Mouse (Mus musculus): ENCODE measurements around the gene Pa2g4. TPM values are rescaled to one million over a fixed set of nuclear protein-coding genes. Genes with fewer than 3 reads are reported as not detected.

Gene Pa2g4
- polyA plus RNA-seq, 1 experiment from 2014 or later: 85.1 TPM

DNA sequence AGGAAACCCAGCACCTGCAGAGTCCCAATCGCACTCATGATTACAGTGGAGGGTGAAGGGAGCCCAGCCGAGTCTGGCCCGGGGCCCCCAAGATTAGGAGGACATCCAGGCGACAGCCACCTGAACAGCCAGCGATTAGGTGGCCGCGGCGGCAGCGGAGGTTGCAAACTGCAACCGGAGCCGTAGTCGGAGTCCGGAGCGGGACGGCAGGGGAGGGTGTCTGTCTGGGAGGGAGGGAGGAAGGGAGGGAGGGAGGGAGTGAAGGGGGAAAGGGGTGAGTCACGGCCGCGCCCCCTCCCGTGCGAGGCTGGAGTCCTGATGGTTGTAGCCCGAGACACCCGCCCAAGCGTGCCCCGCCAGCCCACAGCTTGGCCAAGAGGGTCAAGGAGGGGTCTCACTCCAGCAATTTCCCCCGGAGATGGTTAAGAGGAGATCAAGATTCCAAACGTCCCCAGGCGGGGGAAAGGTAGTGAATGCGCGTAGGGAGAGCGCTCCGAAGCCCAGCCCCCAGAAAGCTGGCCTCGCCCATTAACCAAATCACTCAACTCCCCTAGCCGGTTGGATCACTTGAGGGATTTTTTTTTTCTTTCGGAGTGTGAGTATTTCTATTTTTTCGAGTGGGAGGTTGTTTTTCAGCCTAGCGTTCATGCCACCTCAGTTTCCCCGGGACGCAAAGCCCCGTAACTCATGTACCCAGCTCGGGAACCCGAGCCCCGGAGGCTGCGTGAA, 23.8 kb upstream of the Pa2g4 start, which contains the start of gene Erbb3:
Gene Erbb3, minus strand, starts transcription at position 189 of the 729 bp plus-strand sequence.
- TF ChIP-seq EP300 (IDR thresholded peaks at IDR 0.05; ENCODE audit: low read depth) (no peak), CTCF (IDR thresholded peaks at IDR 0.05; ENCODE audit: low read depth) (no peak)
- peaks cover 4% of the 10 kb centered on the region; the same call in 1 of the 2 replicates for H3K4me1 ChIP-seq (ENCODE audit: insufficient read depth)
- H3K27me3 ChIP-seq (ENCODE audit: insufficient read depth, low read length): peaks cover 40% of the 10 kb centered on the region
- WGBS (ENCODE audit: insufficient replicate concordance): under 1% methylated on average over 42 of the region's 43 CpGs
- peak within 1 kb of the TSS; percentile 67 for H3K9ac ChIP-seq (replicated peaks)
- H3K27ac ChIP-seq (ENCODE audit: low read depth): peak within 1 kb of the TSS; percentile 93
- H3K4me2 ChIP-seq (ENCODE audit: low read depth, low read length): peak within 1 kb of the TSS; percentile 96
- DNase-seq (peak; percentile 76), ATAC-seq (peak; percentile 76)
- no peaks in the 10 kb centered on the region for H3K9me3 ChIP-seq (ENCODE audit: low read length)
- H3K36me3 ChIP-seq (replicated peaks; ENCODE audit: insufficient read depth, low read length): no peaks in the 10 kb centered on the region
- peak within 1 kb of the TSS; percentile 79 for H3K4me3 ChIP-seq (ENCODE audit: low read depth, low read length)

DNA sequence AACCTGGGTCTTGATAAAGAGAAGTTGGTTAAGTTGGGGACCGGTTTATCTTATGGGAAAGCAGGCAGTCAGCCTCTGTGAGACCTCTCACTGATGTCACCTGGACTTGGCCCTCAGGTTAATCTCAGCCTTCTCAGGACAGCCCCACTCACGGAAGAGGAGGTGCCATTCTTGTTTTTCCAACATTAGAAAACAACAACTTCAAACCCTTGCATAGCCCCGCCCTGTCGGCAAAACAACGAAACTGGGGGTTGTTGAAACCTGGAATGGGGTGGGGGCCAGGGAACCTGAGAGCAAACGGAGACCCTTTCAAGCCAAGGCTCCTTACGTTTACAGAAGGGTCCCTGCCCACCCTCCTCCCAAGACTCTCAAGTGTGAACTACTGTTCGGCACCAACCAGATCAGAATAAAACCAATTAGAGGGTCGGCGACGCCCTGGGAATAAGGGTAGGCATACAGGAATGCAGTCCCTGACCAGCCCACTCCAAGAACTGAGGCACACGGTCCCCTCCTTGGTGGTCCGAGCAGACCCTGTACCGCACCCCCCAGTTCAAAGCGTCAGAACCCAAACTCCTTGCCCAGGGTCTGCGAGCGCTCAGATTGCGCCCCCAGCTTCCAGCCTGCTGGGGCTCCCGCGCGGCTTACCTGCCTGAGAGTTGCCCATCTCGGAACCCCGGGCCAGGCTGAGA, 23.1 kb upstream of the Pa2g4 start:
- TF ChIP-seq CTCF (IDR thresholded peaks at IDR 0.05; ENCODE audit: low read depth): no peak
- TF ChIP-seq EP300 (IDR thresholded peaks at IDR 0.05; ENCODE audit: low read depth): no peak
- H3K9ac ChIP-seq (replicated peaks): peak overlapping the region; percentile 67
- H3K36me3 ChIP-seq (replicated peaks; ENCODE audit: insufficient read depth, low read length): no peaks in the 10 kb centered on the region
- WGBS (ENCODE audit: insufficient replicate concordance): 3% methylated on average over 23 of the region's 23 CpGs
- peak overlapping the region; percentile 96 for H3K4me2 ChIP-seq (ENCODE audit: low read depth, low read length)
- H3K9me3 ChIP-seq (ENCODE audit: low read length): no peaks in the 10 kb centered on the region
- peaks cover 4% of the 10 kb centered on the region; the same call in 1 of the 2 replicates for H3K4me1 ChIP-seq (ENCODE audit: insufficient read depth)
- peaks cover 40% of the 10 kb centered on the region for H3K27me3 ChIP-seq (ENCODE audit: insufficient read depth, low read length)
- ATAC-seq: peak; percentile 39
- peak overlapping the region; percentile 79 for H3K4me3 ChIP-seq (ENCODE audit: low read depth, low read length)
- H3K27ac ChIP-seq (ENCODE audit: low read depth): peak overlapping the region; percentile 93
- no peak for DNase-seq

DNA sequence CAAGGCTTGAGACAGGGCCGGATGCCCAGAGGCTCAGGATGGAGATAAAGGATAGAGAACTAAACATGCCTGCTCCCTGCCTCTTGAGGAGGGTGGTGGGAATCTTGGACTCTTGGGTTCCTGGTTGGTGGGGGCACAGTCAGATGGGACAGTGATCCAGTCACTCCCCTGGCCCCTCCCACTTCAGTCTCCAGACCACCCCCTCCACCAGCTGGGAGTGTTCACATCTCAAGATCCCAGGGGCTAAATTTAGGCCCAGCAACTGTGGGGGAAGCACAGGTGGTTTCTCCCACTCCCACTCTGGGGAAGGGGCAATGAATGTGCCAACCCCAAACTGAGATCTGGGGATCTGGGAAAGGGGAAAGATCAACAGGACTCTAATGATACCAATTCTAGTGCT, 22.3 kb upstream of the Pa2g4 start:
- H3K36me3 ChIP-seq (replicated peaks; ENCODE audit: insufficient read depth, low read length): no peaks in the 10 kb centered on the region
- TF ChIP-seq EP300 (IDR thresholded peaks at IDR 0.05; ENCODE audit: low read depth): no peak
- no peak for TF ChIP-seq CTCF (IDR thresholded peaks at IDR 0.05; ENCODE audit: low read depth)
- peak overlapping the region; percentile 67 for H3K9ac ChIP-seq (replicated peaks)
- peaks cover 40% of the 10 kb centered on the region for H3K27me3 ChIP-seq (ENCODE audit: insufficient read depth, low read length)
- peaks cover 4% of the 10 kb centered on the region; the same call in 1 of the 2 replicates for H3K4me1 ChIP-seq (ENCODE audit: insufficient read depth)
- no peaks in the 10 kb centered on the region for H3K9me3 ChIP-seq (ENCODE audit: low read length)
- ATAC-seq (peak; percentile 31), DNase-seq (no peak)
- H3K4me2 ChIP-seq (ENCODE audit: low read depth, low read length): peak overlapping the region; percentile 96
- WGBS (ENCODE audit: insufficient replicate concordance): 21% methylated on average over 1 of the region's 1 CpGs
- H3K4me3 ChIP-seq (ENCODE audit: low read depth, low read length): peak overlapping the region; percentile 79
- H3K27ac ChIP-seq (ENCODE audit: low read depth): peak overlapping the region; percentile 93

DNA sequence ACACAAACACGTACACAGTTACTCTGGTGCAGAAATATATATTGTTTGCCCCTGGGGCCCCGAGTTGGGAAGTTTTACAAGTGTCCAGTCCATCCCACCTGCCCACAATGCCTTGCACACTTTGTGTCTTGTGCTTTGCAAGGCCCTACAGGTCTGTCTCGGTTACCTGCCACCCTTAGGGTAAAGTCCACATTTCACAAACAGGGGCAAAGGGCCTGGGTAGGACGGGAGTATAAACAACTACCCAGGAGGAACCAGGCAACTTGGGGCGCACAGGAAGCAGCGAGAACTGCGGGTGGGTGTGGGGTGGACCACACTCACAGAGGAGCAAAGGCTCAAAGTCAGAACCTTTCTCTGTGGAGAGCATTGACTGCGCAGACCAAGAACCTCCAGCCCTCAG, 21.9 kb upstream of the Pa2g4 start:
- TF ChIP-seq CTCF (IDR thresholded peaks at IDR 0.05; ENCODE audit: low read depth) (no peak), EP300 (IDR thresholded peaks at IDR 0.05; ENCODE audit: low read depth) (peak; percentile 55)
- Histone ChIP-seq H3K4me1 (ENCODE audit: insufficient read depth) (peaks cover 4% of the 10 kb centered on the region; the same call in 1 of the 2 replicates), H3K9me3 (ENCODE audit: low read length) (no peaks in the 10 kb centered on the region), H3K36me3 (replicated peaks; ENCODE audit: insufficient read depth, low read length) (no peaks in the 10 kb centered on the region), H3K4me2 (ENCODE audit: low read depth, low read length) (peak overlapping the region; percentile 96), H3K27me3 (ENCODE audit: insufficient read depth, low read length) (peaks cover 40% of the 10 kb centered on the region), H3K27ac (ENCODE audit: low read depth) (peak overlapping the region; percentile 93), H3K4me3 (ENCODE audit: low read depth, low read length) (peak overlapping the region; percentile 79), H3K9ac (replicated peaks) (peak overlapping the region; percentile 67)
- ATAC-seq (peak; percentile 69), DNase-seq (peak; percentile 63)
- 31% methylated on average over 8 of the region's 8 CpGs for WGBS (ENCODE audit: insufficient replicate concordance)

DNA sequence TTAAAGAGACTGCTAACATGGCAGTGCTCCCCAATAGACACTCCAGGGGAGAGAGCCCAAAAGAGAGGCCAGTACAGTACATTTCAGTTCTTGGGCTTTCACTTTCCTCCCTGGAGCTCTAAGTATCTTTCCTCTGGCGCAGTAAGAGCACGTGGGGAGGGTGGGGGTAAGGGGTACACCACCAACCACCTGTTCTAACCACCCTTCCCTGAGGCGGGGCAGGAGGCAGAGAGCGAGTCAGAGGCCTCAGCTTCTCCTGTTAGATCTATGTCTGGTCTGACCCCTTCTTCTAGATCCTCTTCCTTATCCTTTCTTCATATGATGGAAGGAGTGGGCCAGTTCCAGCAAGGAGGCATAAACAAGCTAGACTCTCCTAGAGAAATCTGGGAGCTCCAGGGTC, 21.3 kb upstream of the Pa2g4 start:
- 39% methylated on average over 4 of the region's 4 CpGs for WGBS (ENCODE audit: insufficient replicate concordance)
- peaks cover 40% of the 10 kb centered on the region for H3K27me3 ChIP-seq (ENCODE audit: insufficient read depth, low read length)
- H3K4me1 ChIP-seq (ENCODE audit: insufficient read depth): peaks cover 4% of the 10 kb centered on the region; the same call in 1 of the 2 replicates
- TF ChIP-seq CTCF (IDR thresholded peaks at IDR 0.05; ENCODE audit: low read depth): no peak
- TF ChIP-seq EP300 (IDR thresholded peaks at IDR 0.05; ENCODE audit: low read depth): no peak
- no peak for DNase-seq
- H3K4me3 ChIP-seq (ENCODE audit: low read depth, low read length): 0 out of 2 replicates have a peak overlapping the region, but pooled peaks have one; percentile 79
- H3K4me2 ChIP-seq (ENCODE audit: low read depth, low read length): peak overlapping the region; percentile 96
- H3K36me3 ChIP-seq (replicated peaks; ENCODE audit: insufficient read depth, low read length): no peaks in the 10 kb centered on the region
- H3K9me3 ChIP-seq (ENCODE audit: low read length): no peaks in the 10 kb centered on the region
- H3K27ac ChIP-seq (ENCODE audit: low read depth): peak overlapping the region; percentile 93
- peak overlapping the region; percentile 67 for H3K9ac ChIP-seq (replicated peaks)
- no peak for ATAC-seq

DNA sequence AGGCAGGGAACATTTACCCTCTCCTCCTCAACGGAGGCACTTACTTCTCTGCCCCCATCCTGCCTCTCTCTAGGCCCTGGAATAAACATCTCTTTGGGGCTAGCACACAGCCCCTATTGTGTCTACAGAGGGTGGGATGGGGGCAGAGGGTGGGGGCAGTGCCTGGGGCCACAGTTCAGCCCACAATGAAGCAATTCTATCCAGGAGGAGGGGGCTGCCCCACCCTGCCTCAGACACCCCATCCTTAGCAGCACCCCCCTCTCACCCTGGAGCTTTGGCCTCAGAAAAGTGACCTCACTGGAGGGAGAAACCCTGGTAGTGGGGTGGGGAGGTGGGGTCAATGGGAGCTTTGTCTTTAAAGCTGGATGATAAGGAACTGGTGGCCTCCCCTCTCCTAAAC, 20.8 kb upstream of the Pa2g4 start:
- Histone ChIP-seq H3K27me3 (ENCODE audit: insufficient read depth, low read length) (peaks cover 40% of the 10 kb centered on the region), H3K36me3 (replicated peaks; ENCODE audit: insufficient read depth, low read length) (no peaks in the 10 kb centered on the region), H3K9me3 (ENCODE audit: low read length) (no peaks in the 10 kb centered on the region), H3K9ac (replicated peaks) (peak overlapping the region; percentile 67; the same call in 1 of the 2 replicates), H3K4me3 (ENCODE audit: low read depth, low read length) (no peak overlapping the region), H3K27ac (ENCODE audit: low read depth) (peak overlapping the region; percentile 93; the same call in 1 of the 2 replicates), H3K4me1 (ENCODE audit: insufficient read depth) (peaks cover 4% of the 10 kb centered on the region; the same call in 1 of the 2 replicates), H3K4me2 (ENCODE audit: low read depth, low read length) (peak overlapping the region; percentile 96)
- DNase-seq: no peak
- ATAC-seq: no peak
- 24% methylated on average over 1 of the region's 1 CpGs for WGBS (ENCODE audit: insufficient replicate concordance)
- TF ChIP-seq EP300 (IDR thresholded peaks at IDR 0.05; ENCODE audit: low read depth) (no peak), CTCF (IDR thresholded peaks at IDR 0.05; ENCODE audit: low read depth) (no peak)
